In the genomic region with DNA sequence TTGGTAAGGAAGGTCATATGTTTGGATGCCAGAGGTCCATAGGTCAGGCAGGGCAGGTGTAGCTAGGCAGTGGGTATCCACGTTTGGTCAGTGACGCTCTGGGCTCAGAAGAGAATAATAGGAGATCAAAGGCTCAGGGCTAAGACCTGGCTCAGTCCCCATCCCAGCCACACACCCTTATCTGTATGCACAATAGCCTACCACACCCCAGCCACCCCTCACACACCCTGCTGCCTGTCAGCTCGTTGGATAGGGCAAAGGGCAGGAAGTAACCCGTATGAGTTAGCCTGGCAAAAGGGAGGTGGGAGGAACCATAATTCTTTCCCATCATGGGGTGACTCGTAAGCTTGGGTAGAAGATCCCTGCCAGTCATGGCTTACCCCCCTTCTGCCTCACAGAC, we compare ENCODE assay signal across 10 mouse cellular contexts. TPM values are rescaled to one million over a fixed set of nuclear protein-coding genes. Genes with fewer than 3 reads are reported as not detected.
DNase-seq lines count a peak whose midpoint lies in the region; ATAC-seq and TF ChIP-seq lines count a peak whose summit lies in the region.
"Had no signal": no experiment of that assay in that cellular context is flagged by ENCODE, and none has a peak within 500 bp of the region (broad histone marks: within the 10 kb centered on the region; RNA-seq: fewer than 3 reads in every experiment).

No protein-coding gene starts in this region.

- peaks cover 85% of the 10 kb centered on the region for H3K36me3 ChIP-seq in hindbrain, embryonic 10.5 days
- H3K36me3 ChIP-seq in hindbrain, postnatal 0 days (ENCODE audit: insufficient read depth, low read length), result peaks cover 41% of the 10 kb centered on the region
- H3K36me3 ChIP-seq in erythroblast, embryonic 14.5 days (ENCODE audit: control insufficient read depth), result peaks cover 99% of the 10 kb centered on the region

- no peaks in the 10 kb centered on the region for H3K27me3 ChIP-seq in hindbrain, embryonic 10.5 days (ENCODE audit: insufficient read depth, poor library complexity, severe bottlenecking)
- H3K27me3 ChIP-seq in hindbrain, postnatal 0 days (ENCODE audit: insufficient read depth, low read length), result no peaks in the 10 kb centered on the region
- H3K27me3 ChIP-seq in erythroblast, embryonic 14.5 days (ENCODE audit: control insufficient read depth), result no peaks in the 10 kb centered on the region; the same call in 1 of the 2 replicates

- peak overlapping the region; percentile 72 for H3K27ac ChIP-seq in hindbrain, embryonic 10.5 days
- H3K27ac ChIP-seq in hindbrain, postnatal 0 days, result no peak overlapping the region

- peaks cover 86% of the 10 kb centered on the region for H3K4me1 ChIP-seq in hindbrain, embryonic 10.5 days (replicated peaks)
- peaks cover 41% of the 10 kb centered on the region for H3K4me1 ChIP-seq in hindbrain, postnatal 0 days (ENCODE audit: insufficient read depth, low read length)
- peaks cover 100% of the 10 kb centered on the region for H3K4me1 ChIP-seq in erythroblast, embryonic 14.5 days (ENCODE audit: control insufficient read depth)

- H3K9me3 ChIP-seq in hindbrain, embryonic 10.5 days, result no peaks in the 10 kb centered on the region
- H3K9me3 ChIP-seq in hindbrain, postnatal 0 days (ENCODE audit: low read length), result no peaks in the 10 kb centered on the region
- H3K9me3 ChIP-seq in erythroblast, embryonic 14.5 days (ENCODE audit: control insufficient read depth, low read length), result no peaks in the 10 kb centered on the region

- no peak for ATAC-seq in hindbrain, postnatal 0 days
- ATAC-seq in CD4-positive, CD25-positive, alpha-beta regulatory T cell, adult 4 months, result peak; percentile 19

- H3K9ac ChIP-seq in hindbrain, postnatal 0 days (replicated peaks; ENCODE audit: low read length), result no peak overlapping the region

- TF ChIP-seq CTCF in hindbrain, postnatal 0 days (IDR thresholded peaks at IDR 0.05; ENCODE audit: low read depth), result no peak

- H3K4me2 ChIP-seq in hindbrain, postnatal 0 days (ENCODE audit: low read depth, low read length), result no peak overlapping the region

- 0 out of 2 replicates have a peak overlapping the region, but pooled peaks have one; percentile 9 for H3K4me3 ChIP-seq in hindbrain, embryonic 10.5 days
- no peak overlapping the region for H3K4me3 ChIP-seq in hindbrain, postnatal 0 days (ENCODE audit: low read length)
- H3K4me3 ChIP-seq in erythroblast, embryonic 14.5 days (replicated peaks), result peak overlapping the region; percentile 67

- WGBS in hindbrain, embryonic 10.5 days, result 72% methylated on average over 5 of the region's 5 CpGs
- WGBS in hindbrain, postnatal 0 days, result 47% methylated on average over 5 of the region's 5 CpGs

- DNase-seq in hindbrain, embryonic 10.5 days (ENCODE audit: low spot score), result no peak
- DNase-seq in hindbrain, postnatal 0 days (ENCODE audit: low spot score), result no peak
- peak; percentile 23 for DNase-seq in lung, postnatal 14 days
- no peak for DNase-seq in kidney, adult 8-10 months
- DNase-seq in cerebellum, postnatal 14 days, result no peak
- DNase-seq in cerebellum, adult 8-10 months, result no peak

RNA-seq across cellular contexts. Expression of gene Ppp1r9b, which starts 6.8 kb away (rescaled TPM):
- 10.4 and 11.8 TPM in 2 replicates for polyA plus RNA-seq in hindbrain, embryonic 10.5 days (2016; fragmentation: Nextera tagmentation; extraction: Ambion mirVana)
- total RNA-seq in hindbrain, postnatal 0 days (2014; rRNA removed), result 170 and 190 TPM in 2 replicates
- 18.8 and 19.4 TPM in 2 replicates for polyA plus RNA-seq in hindbrain, postnatal 0 days (2015; fragmentation: Nextera tagmentation; extraction: Ambion mirVana)
- polyA plus RNA-seq in CD4-positive, CD25-positive, alpha-beta regulatory T cell, adult 4 months (2017; shearing (Covaris generic)), result 10 to 100 TPM; 18.1 to 21.7 TPM
- 29.1 and 31.4 TPM in 2 replicates for polyA plus RNA-seq in erythroblast, embryonic 14.5 days (2012)

RNA-seq across cellular contexts. Expression of gene Samd14, which starts 12.1 kb away (rescaled TPM):
- polyA plus RNA-seq in hindbrain, embryonic 10.5 days (2016; fragmentation: Nextera tagmentation; extraction: Ambion mirVana), result 38.8 and 71.5 TPM in 2 replicates
- 216 and 223 TPM in 2 replicates for total RNA-seq in hindbrain, postnatal 0 days (2014; rRNA removed)
- polyA plus RNA-seq in hindbrain, postnatal 0 days (2015; fragmentation: Nextera tagmentation; extraction: Ambion mirVana), result 128 and 137 TPM in 2 replicates
- polyA plus RNA-seq in CD4-positive, CD25-positive, alpha-beta regulatory T cell, adult 4 months (2017; shearing (Covaris generic)), result under 1 TPM; 0.87 to 0.94 TPM
- polyA plus RNA-seq in erythroblast, embryonic 14.5 days (2012), result 123 and 135 TPM in 2 replicates

RNA-seq across cellular contexts. Expression of gene Sgca, which starts 21.5 kb away (rescaled TPM):
- 0.10 TPM in 1 of 2 replicates, not detected in the other for polyA plus RNA-seq in hindbrain, embryonic 10.5 days (2016; fragmentation: Nextera tagmentation; extraction: Ambion mirVana)
- 0.36 and 0.52 TPM in 2 replicates for total RNA-seq in hindbrain, postnatal 0 days (2014; rRNA removed)
- polyA plus RNA-seq in hindbrain, postnatal 0 days (2015; fragmentation: Nextera tagmentation; extraction: Ambion mirVana), result 0.26 and 0.28 TPM in 2 replicates
- not detected for polyA plus RNA-seq in CD4-positive, CD25-positive, alpha-beta regulatory T cell, adult 4 months (2017; shearing (Covaris generic))
- not detected in 2 replicates for polyA plus RNA-seq in erythroblast, embryonic 14.5 days (2012)

RNA-seq across cellular contexts. Expression of gene Hils1, which starts 30.2 kb away (rescaled TPM):
- polyA plus RNA-seq in hindbrain, embryonic 10.5 days (2016; fragmentation: Nextera tagmentation; extraction: Ambion mirVana), result not detected in 2 replicates
- total RNA-seq in hindbrain, postnatal 0 days (2014; rRNA removed), result not detected in 2 replicates
- not detected in 2 replicates for polyA plus RNA-seq in hindbrain, postnatal 0 days (2015; fragmentation: Nextera tagmentation; extraction: Ambion mirVana)
- polyA plus RNA-seq in CD4-positive, CD25-positive, alpha-beta regulatory T cell, adult 4 months (2017; shearing (Covaris generic)), result not detected
- polyA plus RNA-seq in erythroblast, embryonic 14.5 days (2012), result not detected in 2 replicates
- total RNA-seq: gastrocnemius, adult 18-20 months had no signal
- polyA plus RNA-seq: neural tube, embryonic 11.5 days had no signal

RNA-seq across cellular contexts. Expression of gene Pdk2, which starts 43.6 kb away (rescaled TPM):
- 10.7 and 15.2 TPM in 2 replicates for polyA plus RNA-seq in hindbrain, embryonic 10.5 days (2016; fragmentation: Nextera tagmentation; extraction: Ambion mirVana)
- 25.0 and 32.0 TPM in 2 replicates for total RNA-seq in hindbrain, postnatal 0 days (2014; rRNA removed)
- 46.8 and 49.0 TPM in 2 replicates for polyA plus RNA-seq in hindbrain, postnatal 0 days (2015; fragmentation: Nextera tagmentation; extraction: Ambion mirVana)
- polyA plus RNA-seq in CD4-positive, CD25-positive, alpha-beta regulatory T cell, adult 4 months (2017; shearing (Covaris generic)), result 10 to 100 TPM in 1 of 2 experiments, 1 to 10 TPM in 1; 8.5 to 13.3 TPM
- polyA plus RNA-seq in erythroblast, embryonic 14.5 days (2012), result 4.0 and 7.2 TPM in 2 replicates

Comparison
In these comparisons a context has a peak if more than half of its experiments do, and no peak if none do; other contexts are left out.
1. RNA of gene Samd14, which starts 12.1 kb away (polyA plus RNA-seq): 128 to 137 TPM in hindbrain, postnatal 0 days, 123 to 135 TPM in erythroblast, embryonic 14.5 days and 38.8 to 71.5 TPM in hindbrain, embryonic 10.5 days; 0.87 to 0.94 TPM in CD4-positive, CD25-positive, alpha-beta regulatory T cell, adult 4 months; every median in the first group is over 10 times any median in the second.